Mouse (Mus musculus): ENCODE data around the gene Igflr1. TPM values are rescaled to one million over a fixed set of nuclear protein-coding genes. Genes with fewer than 3 reads are reported as not detected.

The Igflr1 gene
- 1 to 10 TPM; 6.4 to 6.5 TPM for total RNA-seq (2021)
- long read RNA-seq, experiment 1 = 0 reads
- long read RNA-seq, experiment 2 = 0 reads

- TF ChIP-seq CTCF (conservative IDR thresholded peaks at IDR 0.05) = no peak
- DNase-seq (ENCODE audit: low spot score in 2 of 2) = no peak
- H3K4me3 ChIP-seq = no peak within 1 kb of the TSS
- no peak within 1 kb of the TSS for H3K27ac ChIP-seq
Measured at GRCm38 (mm10) chr7:30564970-30565571, at the start of gene Igflr1. Gene Igflr1, plus strand, starts transcription at chr7:30565427.

DNA sequence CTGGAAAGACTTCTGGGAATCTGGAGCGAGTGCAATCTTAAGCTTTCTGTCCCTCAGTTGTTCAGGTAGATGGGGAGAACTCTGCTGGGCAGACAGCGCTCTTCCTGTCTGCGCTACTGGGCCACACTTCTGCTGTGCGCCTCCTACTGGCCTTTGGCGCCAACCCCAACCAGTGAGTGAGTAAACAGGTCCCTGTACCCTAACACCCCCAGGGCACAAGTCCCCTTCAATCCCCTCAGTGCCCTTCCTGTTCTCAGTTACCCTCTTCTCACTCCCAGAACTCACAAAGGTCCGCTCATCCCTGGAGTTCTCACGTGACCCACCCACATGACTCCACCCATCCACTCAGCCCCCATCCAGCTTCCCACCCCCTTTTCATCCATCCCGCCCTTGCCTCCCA, 46.9 kb upstream of the Igflr1 start:
- H3K27ac ChIP-seq = no peak overlapping the region
- no peak overlapping the region for H3K4me3 ChIP-seq
- TF ChIP-seq CTCF (conservative IDR thresholded peaks at IDR 0.05) = peak; percentile 30
- DNase-seq (ENCODE audit: low spot score in 2 of 2) = no peak

- DNase-seq (ENCODE audit: low spot score in 2 of 2) = no peak
- no peak overlapping the region for H3K4me3 ChIP-seq
- H3K27ac ChIP-seq = no peak overlapping the region
- no peak for TF ChIP-seq CTCF (conservative IDR thresholded peaks at IDR 0.05)
Measured at GRCm38 (mm10) chr7:30520396-30520795, 44.8 kb upstream of the Igflr1 start.

DNA sequence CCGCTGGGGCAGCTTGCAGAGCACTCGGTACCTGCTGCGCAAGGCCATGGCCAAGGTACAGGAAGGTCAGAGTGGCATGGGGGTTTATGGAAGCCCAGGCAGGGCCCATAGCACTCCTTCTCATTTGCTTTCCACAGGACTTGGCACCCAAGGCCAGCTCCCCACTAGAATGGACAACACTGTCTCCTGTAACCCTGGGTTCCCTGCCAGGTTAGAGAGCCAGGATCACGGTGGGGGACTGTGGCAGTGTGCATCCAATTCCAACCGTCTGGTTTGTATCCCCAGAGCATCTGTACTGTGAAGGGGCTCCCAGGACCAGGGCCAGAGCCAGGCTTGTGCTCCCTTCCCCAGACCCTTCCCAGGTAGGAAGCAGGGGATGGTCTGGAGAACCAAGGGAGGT, 44.4 kb upstream of the Igflr1 start:
- Histone ChIP-seq H3K27ac (no peak overlapping the region), H3K4me3 (no peak overlapping the region)
- no peak for DNase-seq (ENCODE audit: low spot score in 2 of 2)
- TF ChIP-seq CTCF (conservative IDR thresholded peaks at IDR 0.05) = no peak

DNA sequence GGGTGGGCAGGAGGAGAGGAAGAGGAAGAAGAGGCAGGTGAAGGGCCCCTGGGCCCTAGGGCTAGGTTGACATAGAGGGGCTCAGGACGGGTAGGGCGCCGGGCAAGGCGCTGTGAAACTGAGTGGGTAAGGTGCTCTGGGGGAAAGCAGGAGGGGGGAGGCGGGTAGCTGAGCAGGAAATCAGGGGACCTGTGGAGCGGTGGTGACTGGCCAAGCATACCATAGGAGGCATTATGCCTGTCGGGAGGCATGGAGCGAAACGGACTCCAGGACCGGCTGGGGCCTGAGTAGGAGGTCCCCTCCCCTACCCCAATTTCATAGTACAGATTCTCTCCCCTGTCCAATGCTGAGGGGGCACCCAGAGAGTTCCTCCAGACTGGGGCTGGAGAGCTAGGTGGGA, 42.4 kb upstream of the Igflr1 start:
- no peak for TF ChIP-seq CTCF (conservative IDR thresholded peaks at IDR 0.05)
- no peak for DNase-seq (ENCODE audit: low spot score in 2 of 2)
- no peak overlapping the region for H3K27ac ChIP-seq
- H3K4me3 ChIP-seq = no peak overlapping the region

DNA sequence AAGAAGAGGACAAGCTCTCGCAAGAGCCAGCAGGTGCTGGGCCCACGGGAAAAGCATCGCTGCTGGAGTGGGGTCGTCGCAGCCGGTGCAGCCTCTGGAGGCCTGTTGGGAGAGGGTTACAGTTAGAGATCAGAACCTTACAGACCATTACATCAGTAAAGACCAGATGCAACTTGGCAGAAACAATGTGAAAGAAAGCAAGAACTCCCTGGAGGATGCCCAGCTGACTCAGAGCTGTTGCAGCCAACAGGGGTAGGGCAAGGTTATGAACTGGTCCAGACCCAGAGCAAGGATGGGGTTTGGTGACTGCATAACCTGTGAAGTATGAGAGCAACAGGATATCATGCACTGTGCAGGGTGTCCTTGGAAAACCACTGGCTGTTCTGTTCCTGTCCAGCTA, 40.7 kb upstream of the Igflr1 start:
- no peak for TF ChIP-seq CTCF (conservative IDR thresholded peaks at IDR 0.05)

DNA sequence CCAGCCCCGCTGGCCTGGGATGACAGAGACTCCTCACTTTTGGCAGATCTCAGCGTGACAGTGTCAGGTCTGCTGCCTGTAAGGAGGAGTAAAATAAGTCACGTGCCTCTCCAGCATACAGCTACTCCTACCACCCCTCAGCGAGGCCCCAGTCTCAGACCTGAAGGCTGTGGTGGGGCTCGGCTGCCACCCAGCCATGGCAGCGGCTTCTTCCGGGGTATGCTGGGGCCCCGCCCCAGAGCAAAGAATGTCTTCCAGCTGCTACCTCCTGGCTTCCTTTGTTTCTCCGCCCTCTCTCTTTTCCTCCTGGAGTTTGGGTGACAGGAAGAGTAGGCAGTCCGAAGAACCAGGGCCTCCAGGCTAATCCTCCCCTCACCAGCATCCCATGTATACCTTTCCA, 39.3 kb upstream of the Igflr1 start:
- DNase-seq (ENCODE audit: low spot score in 2 of 2) = no peak
- Histone ChIP-seq H3K4me3 (no peak overlapping the region), H3K27ac (no peak overlapping the region)
- TF ChIP-seq CTCF (conservative IDR thresholded peaks at IDR 0.05) = no peak

More for the DNA sequence above, 40.7 kb upstream of the Igflr1 start:
- Histone ChIP-seq H3K4me3 (no peak overlapping the region), H3K27ac (no peak overlapping the region)
- no peak for DNase-seq (ENCODE audit: low spot score in 2 of 2)

DNA sequence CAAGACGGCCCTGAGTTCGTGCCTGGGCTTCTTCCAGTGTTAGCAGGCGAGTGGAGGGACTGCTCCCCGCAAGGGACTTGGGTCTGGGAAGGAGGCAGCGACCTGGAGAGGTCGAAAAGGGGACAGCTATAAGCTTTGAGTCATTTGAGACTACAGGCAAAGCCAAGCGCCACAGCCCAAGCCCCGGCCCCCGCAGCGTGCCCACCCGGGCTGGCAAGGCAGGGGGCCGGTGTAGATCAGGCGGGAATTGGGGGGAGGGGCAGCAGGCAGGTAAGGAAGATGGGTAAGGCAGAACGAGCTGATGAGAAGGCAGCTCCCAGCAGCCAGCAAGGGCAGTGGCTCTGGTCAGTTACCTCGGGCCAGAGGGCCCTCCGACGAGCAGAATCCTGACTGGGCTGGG, 38.8 kb upstream of the Igflr1 start:
- H3K27ac ChIP-seq = no peak overlapping the region
- TF ChIP-seq CTCF (conservative IDR thresholded peaks at IDR 0.05) = no peak
- no peak for DNase-seq (ENCODE audit: low spot score in 2 of 2)
- no peak overlapping the region for H3K4me3 ChIP-seq

DNA sequence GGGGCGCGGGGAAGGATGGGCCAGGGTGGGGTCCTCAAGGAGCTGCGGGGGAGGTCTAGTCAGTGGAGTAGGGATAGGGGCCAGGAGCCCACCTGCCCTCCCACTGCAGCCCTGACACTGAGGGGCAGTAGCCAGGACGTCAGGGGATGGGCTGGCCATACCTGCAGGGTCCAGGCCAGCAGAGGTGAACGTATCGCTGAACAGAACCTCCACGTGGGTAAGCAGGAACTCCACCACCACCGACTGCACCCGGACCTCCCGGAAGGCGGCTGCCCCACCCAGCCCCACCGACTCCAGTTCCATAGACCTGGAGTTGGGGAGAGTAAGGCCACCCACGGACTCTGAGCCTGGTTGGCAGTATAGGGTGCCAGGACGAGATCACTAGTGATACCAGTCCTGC, 38.2 kb upstream of the Igflr1 start:
- DNase-seq (ENCODE audit: low spot score in 2 of 2) = no peak
- no peak for TF ChIP-seq CTCF (conservative IDR thresholded peaks at IDR 0.05)
- H3K4me3 ChIP-seq = no peak overlapping the region
- H3K27ac ChIP-seq = no peak overlapping the region

GRCm38 (mm10) chr7:30531291-30531815, 33.9 kb upstream of the Igflr1 start:
- no peak for TF ChIP-seq CTCF (conservative IDR thresholded peaks at IDR 0.05)
- Histone ChIP-seq H3K4me3 (no peak overlapping the region; the same call in 1 of the 2 replicates), H3K27ac (0 out of 2 replicates have a peak overlapping the region, but pooled peaks have one; percentile 23)
- DNase-seq (ENCODE audit: low spot score in 2 of 2) = no peak

GRCm38 (mm10) chr7:30532931-30533330, 32.3 kb upstream of the Igflr1 start:
- no peak; the same call in 1 of the 2 replicates for TF ChIP-seq CTCF (conservative IDR thresholded peaks at IDR 0.05)
- Histone ChIP-seq H3K27ac (peak overlapping the region; percentile 90), H3K4me3 (no peak overlapping the region; the same call in 1 of the 2 replicates)
- DNase-seq (ENCODE audit: low spot score in 2 of 2) = no peak

- DNase-seq (ENCODE audit: low spot score in 2 of 2) = no peak
- peak overlapping the region; percentile 75 for H3K4me3 ChIP-seq
- peak overlapping the region; percentile 90 for H3K27ac ChIP-seq
- TF ChIP-seq CTCF (conservative IDR thresholded peaks at IDR 0.05) = no peak
Measured at GRCm38 (mm10) chr7:30533941-30534632, 31.1 kb upstream of the Igflr1 start.

DNA sequence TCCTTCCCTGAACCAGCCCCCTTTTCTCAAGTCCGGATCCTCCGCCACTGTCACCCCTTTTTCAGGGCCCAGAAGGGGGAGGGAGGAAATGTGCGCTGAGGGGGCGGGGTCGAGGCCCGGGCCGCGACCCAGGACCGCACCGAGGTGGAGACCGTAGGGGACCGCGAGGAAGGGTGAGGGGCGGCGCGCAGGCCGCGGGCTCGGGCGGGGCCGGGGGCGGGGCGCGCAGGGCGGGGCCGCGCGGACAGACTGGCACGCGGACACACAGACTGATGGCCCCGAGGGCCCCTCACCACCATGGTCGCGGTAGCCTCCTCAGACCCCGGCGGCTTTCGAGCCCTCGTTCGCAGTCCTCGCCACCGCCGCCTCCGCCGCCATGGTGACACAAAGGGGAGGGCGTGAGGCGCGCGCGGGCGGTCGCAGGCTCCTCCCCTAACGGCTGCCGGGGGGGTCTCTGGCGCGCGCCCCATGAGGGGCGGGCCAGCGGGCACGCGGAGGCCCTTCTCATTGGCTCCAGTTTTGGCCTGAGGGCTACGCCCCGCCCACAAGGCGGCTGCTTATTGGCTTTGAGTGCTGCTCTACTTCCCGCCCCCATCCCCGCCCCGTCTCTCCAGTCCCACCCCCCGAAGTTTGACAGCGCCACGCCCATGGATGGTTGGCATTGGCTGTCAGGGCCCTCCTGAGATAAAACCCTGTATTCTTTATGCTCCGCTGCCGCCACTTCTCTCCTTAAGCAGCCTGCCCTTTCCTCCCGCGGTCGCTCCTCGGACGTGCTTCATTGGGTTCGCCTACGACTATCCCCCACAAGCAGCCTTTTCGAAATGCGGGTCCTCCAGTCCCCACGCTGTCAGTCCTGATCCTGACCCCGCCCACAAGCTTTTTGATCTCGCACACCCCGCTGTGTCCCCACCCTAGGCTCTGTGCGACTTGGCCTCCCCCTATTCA, 30.3 kb upstream of the Igflr1 start, which contains the start of gene Arhgap33:
Arhgap33 (minus strand) TSS at position 428 of the 945 bp plus-strand sequence.
- Histone ChIP-seq H3K27ac (peak within 1 kb of the TSS; percentile 90), H3K4me3 (peak within 1 kb of the TSS; percentile 75)
- no peak for TF ChIP-seq CTCF (conservative IDR thresholded peaks at IDR 0.05)
- DNase-seq (ENCODE audit: low spot score in 2 of 2) = peak; percentile 95 to 96
